Mouse (Mus musculus): Measurements from ENCODE around the gene Upk3a.

Gene Upk3a

DNA sequence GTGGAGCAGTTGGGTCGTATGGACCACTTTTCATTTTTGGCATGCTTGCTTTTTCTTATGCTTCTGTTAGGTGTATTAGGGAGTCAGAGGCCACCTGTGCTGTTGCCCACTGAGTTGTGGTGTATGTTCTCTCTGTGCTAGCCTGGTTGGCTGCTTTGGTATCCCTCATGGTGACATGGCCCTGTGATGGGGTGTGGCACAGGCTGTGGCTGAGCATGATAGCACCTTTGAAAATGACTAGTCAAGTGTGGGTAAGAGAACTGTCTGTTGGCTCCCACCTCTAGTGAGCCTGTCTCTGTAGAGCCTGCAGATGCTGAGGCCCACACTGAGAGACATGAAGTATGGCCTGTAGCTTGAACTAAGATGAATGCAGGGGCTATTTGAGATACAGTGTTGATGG, 32.8 kb downstream of the Upk3a start:
- no peak for DNase-seq (ENCODE audit: low read depth, low spot score)

DNA sequence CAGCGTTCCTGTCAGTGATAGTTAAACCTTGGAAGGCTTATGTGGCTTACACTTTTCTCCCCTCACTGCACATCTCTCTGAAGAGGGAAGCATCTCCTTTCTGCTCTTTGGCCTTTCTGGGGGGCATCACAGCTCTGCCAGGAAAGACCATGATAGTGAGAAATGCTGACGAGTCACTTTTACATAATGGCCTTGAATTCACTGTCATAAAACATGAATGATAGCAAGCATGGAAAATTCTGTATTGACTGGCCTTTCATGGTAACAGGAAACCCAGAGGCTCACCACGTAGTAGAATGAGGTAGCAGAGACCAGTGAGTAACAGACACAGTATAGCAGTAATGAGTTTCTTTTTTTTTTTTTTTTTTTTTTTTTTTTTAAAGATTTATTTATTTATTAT, 37.2 kb downstream of the Upk3a start:
- DNase-seq (ENCODE audit: low read depth, low spot score): no peak

DNA sequence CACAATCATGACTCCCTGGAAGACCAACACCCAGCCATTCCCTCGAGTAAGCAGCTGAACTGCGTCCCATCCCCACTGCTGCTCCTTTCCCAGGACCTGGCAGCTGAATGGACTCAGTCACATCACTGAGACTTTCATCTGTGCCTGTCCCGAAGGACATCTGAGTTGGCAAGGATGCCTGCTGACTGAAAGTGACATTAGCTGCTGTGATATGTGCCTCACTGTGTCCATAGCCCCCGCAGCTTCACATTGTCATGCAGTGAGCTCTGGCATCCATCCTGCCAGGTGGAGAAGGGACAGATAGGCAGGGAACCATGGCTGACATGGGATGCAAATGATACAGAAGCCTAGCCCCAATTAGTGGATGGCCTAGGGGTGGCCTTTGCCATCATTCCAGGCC, 38.2 kb downstream of the Upk3a start:
- DNase-seq (ENCODE audit: low read depth, low spot score): no peak

DNA sequence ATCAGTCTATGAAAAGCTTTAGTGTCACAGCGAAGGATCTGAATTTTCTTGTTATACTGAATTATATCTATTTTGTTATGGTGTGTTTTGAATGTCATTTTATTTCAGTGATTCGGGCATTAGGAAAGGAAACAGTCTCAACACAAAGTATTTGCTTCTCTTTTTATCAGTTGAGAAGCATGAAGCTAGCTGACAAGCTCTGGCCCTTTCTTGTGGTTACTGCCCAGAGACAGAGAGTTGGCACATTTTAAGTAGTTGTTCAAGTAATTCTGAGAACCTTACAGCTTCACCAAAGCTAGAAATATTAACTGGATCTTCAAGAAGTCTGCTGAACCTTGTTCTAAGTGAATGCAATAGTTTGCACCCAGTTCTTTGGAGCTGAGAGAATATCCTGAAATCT, 46.5 kb downstream of the Upk3a start:
- no peak for DNase-seq (ENCODE audit: low read depth, low spot score)

DNA sequence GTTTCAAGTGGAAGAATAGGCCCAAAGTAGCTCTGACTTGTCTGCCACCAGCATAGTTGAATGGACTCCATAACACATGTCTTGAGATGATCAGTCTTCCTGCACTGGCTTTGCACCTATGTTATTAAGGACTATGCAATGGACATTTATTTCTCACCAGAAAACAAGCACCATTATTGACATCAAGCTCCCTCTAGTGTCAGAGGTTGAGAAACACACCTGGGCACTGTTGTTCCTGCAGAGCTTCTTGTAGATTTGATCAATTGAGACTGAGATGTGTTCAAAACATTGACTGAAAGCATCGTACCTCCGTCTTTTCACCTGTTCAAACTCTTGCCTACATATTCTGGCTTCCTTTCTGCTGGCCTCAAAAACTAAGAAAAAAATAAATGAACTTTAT, 53.6 kb downstream of the Upk3a start:
- peak; percentile 82 for DNase-seq (ENCODE audit: low read depth, low spot score)

Measured in brain, adult 2 months (tissue).